Mouse (Mus musculus) megakaryocyte, embryonic 14.5 days (primary cell): ENCODE results near the gene Foxl1. TPM values are rescaled to one million over a fixed set of nuclear protein-coding genes. Genes with fewer than 3 reads are reported as not detected.
"Not testable (repeated sequence)": the region's sequence is repeated elsewhere in the genome, so short reads cannot be mapped to it uniquely, and the experiment has no call there.

Experiments used
- H3K27me3 ChIP-seq: replicated peaks from 2 replicates; pipeline ENCODE3; 2012; ENCODE audit warnings: inconsistent platforms
- H3K36me3 ChIP-seq: replicated peaks from 2 replicates; pipeline ENCODE3; 2012; ENCODE audit warnings: low read length, inconsistent platforms, mixed read lengths
- H3K4me1 ChIP-seq: 2 replicates; pipeline ENCODE4 v1.6.1; 2012; ENCODE audit warnings: inconsistent platforms
- H3K4me3 ChIP-seq: replicated peaks from 2 replicates; pipeline ENCODE3; 2012; ENCODE audit warnings: moderate library complexity, mild to moderate bottlenecking, inconsistent platforms
- H3K9me3 ChIP-seq: 2 replicates; pipeline ENCODE4 v1.6.1; 2012; ENCODE audit warnings: inconsistent platforms
- FLI1 ChIP-seq: IDR thresholded peaks from 2 replicates; pipeline ENCODE4 v1.6.1; 2012; ENCODE audit warnings: low read length, inconsistent platforms, mixed read lengths
- GATA1 ChIP-seq: IDR thresholded peaks from 3 replicates; pipeline ENCODE4 v1.6.1; 2012; ENCODE audit warnings: mixed read lengths, low read length, inconsistent platforms, borderline replicate concordance
- polyA plus RNA-seq: library from polyadenylated mRNA; stranded (reverse); fragments of >175 nt; gene quantifications from 2 replicates; pipeline ENCODE4 v1.2.3, GENCODE M21; 2012; ENCODE audit warnings: low replicate concordance; ENCODE audit not compliant: insufficient read depth

Foxl1 gene
- polyA plus RNA-seq, 1 experiment = not detected

GRCm38 (mm10) chr8:121134102-121134501, 6.4 kb downstream of the Foxl1 start:
- no peaks in the 10 kb centered on the region for H3K36me3 ChIP-seq
- peaks cover 89% of the 10 kb centered on the region for H3K27me3 ChIP-seq
- no peak overlapping the region for H3K4me3 ChIP-seq
- H3K9me3 ChIP-seq = peaks cover 49% of the 10 kb centered on the region
- H3K4me1 ChIP-seq = peaks cover 4% of the 10 kb centered on the region; the same call in 1 of the 2 replicates
- TF ChIP-seq FLI1 (no peak), GATA1 (no peak)

GRCm38 (mm10) chr8:121134512-121134911, 6.8 kb downstream of the Foxl1 start:
- TF ChIP-seq GATA1 = no peak
- H3K27me3 ChIP-seq = peaks cover 89% of the 10 kb centered on the region
- H3K36me3 ChIP-seq = no peaks in the 10 kb centered on the region
- no peak overlapping the region for H3K4me3 ChIP-seq
- H3K4me1 ChIP-seq = no peaks in the 10 kb centered on the region; the same call in 1 of the 2 replicates
- H3K9me3 ChIP-seq = peaks cover 54% of the 10 kb centered on the region

DNA sequence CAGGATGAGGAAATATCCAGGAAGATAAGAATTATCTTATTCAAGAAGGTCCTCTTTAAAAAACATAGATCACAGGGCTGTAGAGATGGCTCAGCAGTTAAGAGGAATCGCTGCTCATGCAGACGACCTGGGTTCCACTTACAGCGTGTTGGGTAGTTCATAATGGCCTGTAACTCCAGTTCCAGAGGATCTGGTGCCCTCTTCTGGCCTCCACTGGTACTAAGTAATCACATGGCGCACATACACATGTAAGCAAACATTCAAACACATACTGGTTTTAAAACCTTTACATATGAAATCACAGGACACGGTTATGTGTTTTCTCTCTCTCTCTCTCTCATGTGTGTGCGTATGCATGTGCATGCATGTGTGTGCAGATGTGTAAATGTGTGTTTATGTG, 9.1 kb downstream of the Foxl1 start:
- H3K36me3 ChIP-seq = no peaks in the 10 kb centered on the region
- no peaks in the 10 kb centered on the region for H3K4me1 ChIP-seq
- peaks cover 89% of the 10 kb centered on the region for H3K27me3 ChIP-seq
- H3K4me3 ChIP-seq = peak overlapping the region; percentile 33
- TF ChIP-seq FLI1 = no peak
- TF ChIP-seq GATA1 = no peak
- peaks cover 59% of the 10 kb centered on the region for H3K9me3 ChIP-seq

GRCm38 (mm10) chr8:121145457-121146134, 17.9 kb downstream of the Foxl1 start:
- not testable (repeated sequence) for H3K36me3 ChIP-seq, H3K4me3 ChIP-seq
- H3K9me3 ChIP-seq = peaks cover 19% of the 10 kb centered on the region
- H3K27me3 ChIP-seq = peaks cover 87% of the 10 kb centered on the region
- H3K4me1 ChIP-seq = peaks cover 38% of the 10 kb centered on the region

- no peak overlapping the region for H3K4me3 ChIP-seq
- no peak for TF ChIP-seq GATA1
- no peak for TF ChIP-seq FLI1
- peaks cover 19% of the 10 kb centered on the region for H3K9me3 ChIP-seq
- H3K36me3 ChIP-seq = no peaks in the 10 kb centered on the region
- H3K4me1 ChIP-seq = peaks cover 38% of the 10 kb centered on the region
- H3K27me3 ChIP-seq = peaks cover 84% of the 10 kb centered on the region
These were observed 20.9 kb downstream of the Foxl1 start for GRCm38 (mm10) chr8:121148573-121149083.

DNA sequence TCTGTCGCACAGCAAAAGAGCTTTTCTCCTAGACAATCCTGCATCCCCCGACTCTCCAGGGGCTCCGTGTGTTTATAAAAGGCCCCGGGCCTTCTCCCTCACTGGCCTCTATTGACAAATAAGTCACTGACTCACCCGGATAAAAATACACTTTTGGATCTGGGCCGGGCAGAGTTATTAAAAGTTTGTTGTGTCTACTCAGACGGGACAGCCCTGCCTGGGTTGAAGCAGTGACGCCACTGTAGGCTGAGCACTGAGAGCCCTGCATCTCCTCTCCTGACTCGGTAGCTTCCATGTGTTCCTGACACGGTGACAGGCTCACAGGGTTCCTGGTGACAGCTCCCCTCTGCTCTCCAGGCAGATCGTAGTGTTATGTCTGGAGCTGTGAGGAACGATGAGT, 24.7 kb downstream of the Foxl1 start:
- TF ChIP-seq GATA1 (no peak), FLI1 (no peak)
- Histone ChIP-seq H3K4me3 (no peak overlapping the region), H3K4me1 (peaks cover 36% of the 10 kb centered on the region), H3K36me3 (no peaks in the 10 kb centered on the region), H3K9me3 (peaks cover 16% of the 10 kb centered on the region), H3K27me3 (peaks cover 95% of the 10 kb centered on the region)

GRCm38 (mm10) chr8:121156990-121157491, 29.3 kb downstream of the Foxl1 start:
- H3K4me1 ChIP-seq = peaks cover 62% of the 10 kb centered on the region
- no peaks in the 10 kb centered on the region for H3K36me3 ChIP-seq
- TF ChIP-seq FLI1 (no peak), GATA1 (no peak)
- peaks cover 97% of the 10 kb centered on the region for H3K27me3 ChIP-seq
- 0 out of 2 replicates have a peak, but pooled peaks cover 3% of the 10 kb centered on the region for H3K9me3 ChIP-seq
- H3K4me3 ChIP-seq = no peak overlapping the region

DNA sequence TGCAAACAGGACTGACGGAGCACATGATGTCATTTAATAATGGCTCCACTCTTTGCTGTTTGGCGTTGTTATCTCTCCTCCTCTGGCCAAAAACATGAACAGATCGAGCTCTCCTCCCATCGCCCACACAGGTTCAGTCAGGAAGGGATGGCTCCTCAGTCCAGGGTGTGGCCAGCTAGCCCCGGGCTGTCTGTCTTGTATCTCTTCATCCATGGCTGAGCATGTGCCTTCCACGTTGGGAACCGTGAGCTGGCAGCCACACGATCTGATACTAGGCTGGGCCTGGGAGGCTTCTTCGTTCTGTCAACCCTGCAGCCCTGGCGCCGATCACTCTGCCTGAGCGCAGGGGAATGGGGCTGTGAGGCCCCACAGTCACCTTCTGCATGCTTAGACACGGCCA, 31.1 kb downstream of the Foxl1 start:
- H3K9me3 ChIP-seq = 0 out of 2 replicates have a peak, but pooled peaks cover 3% of the 10 kb centered on the region
- no peaks in the 10 kb centered on the region for H3K36me3 ChIP-seq
- TF ChIP-seq FLI1 (no peak), GATA1 (no peak)
- H3K27me3 ChIP-seq = peaks cover 96% of the 10 kb centered on the region
- peaks cover 72% of the 10 kb centered on the region for H3K4me1 ChIP-seq
- H3K4me3 ChIP-seq = no peak overlapping the region

DNA sequence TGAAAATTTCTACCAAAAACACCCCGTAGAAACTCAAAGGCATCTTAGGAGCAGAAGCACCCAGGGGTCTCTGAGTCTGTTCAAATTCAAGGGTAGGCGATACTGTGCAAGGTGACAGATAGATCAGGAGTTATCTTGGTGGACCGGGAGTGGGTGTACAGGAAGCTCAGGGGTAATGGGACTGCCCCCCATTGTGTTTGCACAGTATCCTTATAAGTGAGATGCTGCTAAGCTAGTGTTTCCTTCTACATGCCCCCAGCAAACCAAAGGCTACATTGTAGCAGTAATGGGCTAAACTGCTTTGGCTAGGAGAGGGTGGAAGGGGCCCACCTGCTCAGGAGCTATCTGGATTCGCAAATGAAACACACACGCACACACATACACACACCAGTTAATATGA, 33.7 kb downstream of the Foxl1 start:
- H3K9me3 ChIP-seq = no peaks in the 10 kb centered on the region
- H3K4me3 ChIP-seq = no peak overlapping the region
- TF ChIP-seq GATA1 (no peak), FLI1 (no peak)
- peaks cover 72% of the 10 kb centered on the region for H3K4me1 ChIP-seq
- peaks cover 96% of the 10 kb centered on the region for H3K27me3 ChIP-seq
- H3K36me3 ChIP-seq = no peaks in the 10 kb centered on the region

DNA sequence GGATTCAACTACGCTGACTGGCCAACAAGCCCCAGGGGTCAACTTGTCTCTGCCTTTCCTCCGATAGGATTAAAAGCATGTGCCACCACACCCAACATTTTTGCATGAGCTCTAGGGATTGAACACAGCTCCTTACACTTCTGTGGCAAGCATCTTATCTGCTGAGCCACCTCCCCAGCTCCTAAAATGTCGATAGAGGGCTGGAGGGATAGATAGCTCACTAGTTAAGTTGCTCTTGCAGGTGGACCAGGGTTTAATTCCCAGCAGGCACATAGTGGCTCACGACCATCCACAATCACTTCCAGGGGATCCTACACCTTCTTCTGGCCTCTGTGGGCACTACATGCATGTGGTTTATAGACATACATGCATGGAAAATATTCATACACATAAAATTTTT, 34.7 kb downstream of the Foxl1 start:
- no peaks in the 10 kb centered on the region for H3K36me3 ChIP-seq
- no peaks in the 10 kb centered on the region for H3K9me3 ChIP-seq
- H3K4me1 ChIP-seq = peaks cover 68% of the 10 kb centered on the region
- no peak overlapping the region for H3K4me3 ChIP-seq
- peaks cover 96% of the 10 kb centered on the region for H3K27me3 ChIP-seq
- no peak for TF ChIP-seq GATA1
